Mouse (Mus musculus) cerebellum, adult 2 months (tissue): ENCODE results near the gene Megf11.

Experiments
- CTCF ChIP-seq: fragments of 200-500 bp; IDR thresholded peaks from 2 replicates; pipeline ENCODE4 v1.5.1; 2011; ENCODE audit warnings: low read depth, mild to moderate bottlenecking, control low read depth, low read length, moderate library complexity, borderline replicate concordance; ENCODE audit not compliant: insufficient read depth
- POLR2A ChIP-seq: fragments of 200-500 bp; IDR thresholded peaks from 2 replicates; pipeline ENCODE4 v1.6.1; 2011; ENCODE audit warnings: low read length, control low read depth, borderline replicate concordance; ENCODE audit not compliant: insufficient read depth

DNA sequence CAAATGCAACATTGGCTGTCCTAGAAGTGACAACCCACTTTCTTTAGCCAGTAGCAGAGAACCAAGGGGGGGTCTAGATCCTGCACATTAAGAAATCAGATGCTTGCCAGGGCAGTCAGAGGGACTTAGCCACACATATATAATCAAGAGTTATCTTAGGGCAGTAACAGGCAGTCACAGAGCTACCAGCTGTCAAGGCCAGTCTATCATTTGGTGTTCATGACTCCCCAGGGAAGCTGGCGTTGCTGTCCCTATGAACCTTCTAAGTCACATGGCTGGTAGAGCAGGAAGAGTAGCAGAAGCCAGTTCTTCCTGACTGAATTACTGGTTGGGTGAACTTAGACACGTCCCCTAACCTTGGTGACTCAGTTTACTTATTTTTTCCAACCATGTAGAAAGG is 307.7 kb downstream of the Megf11 start:
- TF ChIP-seq POLR2A (no peak), CTCF (no peak)
